Mouse (Mus musculus) hindlimb bud, embryonic 11.5 days (tissue): ENCODE measurements at regions not wholly inside any gene's neighbourhood (a gene's known extent, or its start where the extent isn't known, plus 50 kb on each side); places are given as distances from the start of the nearest gene placed in this dataset.

Source experiments
- DNase-seq: peaks from one replicate; pipeline ENCODE4 v3.0.0-alpha.2; 2012; ENCODE audit warnings: low read depth, low spot score; ENCODE audit errors: extremely low spot score

DNA sequence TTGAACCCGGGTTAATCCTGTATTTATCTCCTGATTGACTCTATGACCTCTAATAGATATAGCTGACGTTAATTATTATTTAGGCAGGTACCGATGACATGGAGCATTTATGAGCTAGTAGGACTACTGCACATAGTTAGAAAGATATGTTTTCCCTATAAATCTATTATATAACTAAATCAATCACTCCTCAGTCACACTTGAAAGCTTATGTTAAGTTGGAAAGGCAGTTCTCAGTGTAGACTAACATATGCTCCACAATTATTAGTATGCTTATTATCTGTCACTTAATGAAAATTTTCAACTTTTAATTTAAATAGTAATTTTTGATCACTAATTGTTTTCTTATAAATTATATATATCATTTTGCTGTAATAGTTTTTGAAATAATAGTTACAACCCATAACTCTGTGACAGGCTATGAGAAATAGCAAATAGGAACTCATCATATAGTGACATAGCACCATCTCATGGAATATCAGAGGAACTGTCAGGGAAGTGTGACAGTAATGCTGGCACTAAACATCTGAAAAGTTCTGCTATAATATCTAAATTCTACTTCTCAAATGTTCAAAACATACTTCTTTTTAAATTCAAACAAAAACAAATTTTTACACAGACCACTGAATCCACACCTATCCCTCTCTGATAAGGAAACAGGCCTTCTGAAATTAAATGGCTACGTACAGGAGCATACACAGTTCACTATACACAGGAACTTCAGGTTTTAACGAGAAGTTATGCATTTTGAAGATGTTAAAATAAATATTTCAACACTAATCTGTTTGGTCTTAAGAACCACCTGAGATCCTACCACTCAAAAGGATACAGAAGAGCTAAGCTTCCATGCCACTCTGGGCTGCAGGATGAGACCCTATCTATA is 75.3 kb upstream of the Map2 start:
- DNase-seq, result no peak

DNA sequence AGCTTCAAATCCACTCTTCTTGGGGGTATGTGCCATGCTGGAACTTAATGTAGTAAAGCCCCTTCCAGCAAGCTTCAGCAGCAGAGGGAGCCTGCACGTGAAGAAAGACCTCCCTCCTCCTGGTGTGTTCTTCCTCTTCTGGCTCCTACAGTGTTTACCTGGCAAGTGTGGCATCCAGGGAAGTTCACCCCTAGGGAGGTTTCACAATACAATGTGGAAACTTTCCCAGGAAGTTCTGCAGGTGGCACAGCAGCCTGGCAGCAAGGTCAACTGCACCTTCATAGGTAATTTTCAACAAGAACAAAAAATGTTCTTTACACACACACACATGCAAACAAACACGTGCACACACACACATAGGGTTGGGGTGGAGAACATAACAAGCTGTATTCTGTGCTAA is 73.7 kb upstream of the Map2 start:
- DNase-seq, result no peak

DNA sequence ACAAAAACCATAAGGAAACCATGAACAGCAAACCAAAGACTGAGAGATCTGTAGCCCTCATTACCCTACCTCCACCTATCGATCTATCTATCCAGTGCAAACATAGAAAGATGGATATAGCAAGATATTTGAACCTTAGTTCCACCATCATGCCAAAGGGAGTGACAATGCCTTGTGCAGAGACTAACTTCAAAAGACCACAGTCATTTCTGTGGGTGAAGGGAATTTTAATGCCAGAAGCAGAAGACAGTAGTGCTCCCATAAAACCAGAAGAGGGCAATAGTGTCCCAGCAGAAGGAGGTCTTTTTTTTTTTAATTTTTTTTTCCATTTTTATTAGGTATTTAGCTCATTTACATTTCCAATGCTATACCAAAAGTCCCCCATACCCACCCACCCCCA is 70.6 kb upstream of the Map2 start:
- DNase-seq, result peak; percentile 35

DNA sequence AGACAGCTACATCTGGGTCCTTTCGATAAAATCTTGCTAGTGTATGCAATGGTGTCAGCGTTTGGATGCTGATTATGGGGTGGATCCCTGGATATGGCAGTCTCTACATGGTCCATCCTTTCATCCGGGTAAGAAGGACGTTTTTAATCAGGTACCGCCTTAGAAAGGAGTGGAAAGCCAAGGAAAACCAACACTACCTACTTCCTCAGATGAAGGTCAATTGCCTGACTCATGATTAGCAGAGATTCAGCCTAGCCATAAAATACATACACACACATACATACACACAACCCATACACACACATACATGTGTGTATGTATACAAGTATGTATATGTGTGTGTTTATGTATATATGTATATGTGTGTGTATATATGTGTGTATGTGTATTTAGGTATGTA is 69.9 kb upstream of the Map2 start:
- DNase-seq, result peak; percentile 26

DNA sequence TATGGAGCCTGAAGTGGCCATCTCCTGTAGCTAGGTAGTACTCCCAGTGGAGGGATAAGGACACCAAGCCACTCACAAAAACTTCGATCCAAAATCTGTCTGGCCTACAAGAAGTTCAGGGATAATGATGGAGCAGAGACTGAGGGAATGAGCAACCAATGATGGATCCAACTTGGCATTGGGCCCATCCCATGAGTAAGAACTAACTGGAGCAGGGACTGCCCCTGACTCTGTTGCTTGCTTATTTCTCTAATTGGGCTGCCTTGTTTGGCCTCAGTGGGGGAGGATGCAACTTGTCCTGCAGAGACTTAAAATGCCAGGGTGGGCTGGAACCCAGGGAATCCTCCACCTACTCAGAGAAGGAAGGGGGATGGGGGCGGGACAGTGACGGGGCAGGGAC is 67.0 kb upstream of the Map2 start:
- no peak for DNase-seq

DNA sequence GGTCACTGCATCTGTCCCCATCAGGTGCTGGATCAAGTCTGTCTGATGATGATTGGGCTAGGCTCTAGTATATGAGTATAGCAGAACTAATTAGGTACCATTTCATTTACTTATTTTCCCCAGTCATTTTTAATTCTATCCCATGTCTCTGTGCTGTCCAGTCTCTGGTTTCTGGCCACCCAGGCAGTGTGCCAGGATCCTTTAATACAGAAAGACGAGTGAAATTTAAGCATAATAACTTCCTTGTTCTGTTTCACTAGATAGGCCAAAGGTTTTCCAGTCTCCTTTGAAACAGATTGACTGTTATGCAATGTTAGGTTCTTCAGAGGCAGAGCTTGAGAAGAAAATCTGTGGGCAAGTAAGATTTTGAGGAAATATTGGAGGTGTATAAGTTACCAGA is 61.2 kb upstream of the Map2 start:
- no peak for DNase-seq

DNA sequence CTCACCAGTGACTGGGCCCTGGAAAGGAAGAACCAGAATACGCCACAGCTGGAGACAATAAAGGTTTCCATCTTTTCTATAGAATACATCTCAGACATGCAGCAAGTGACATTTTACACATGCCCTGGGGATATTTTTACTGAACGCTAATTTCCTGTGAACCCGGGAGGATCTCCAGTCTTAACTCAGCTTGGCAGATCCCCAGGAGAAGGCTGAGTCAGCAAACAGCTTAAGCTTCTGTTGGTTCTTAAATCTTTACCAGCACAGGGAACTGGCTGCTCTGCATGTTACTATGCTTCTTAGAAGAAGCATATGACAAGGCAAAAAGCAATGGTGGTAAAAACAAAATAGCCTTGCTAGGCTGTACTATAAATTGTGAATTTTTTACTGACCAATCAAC is 59.7 kb upstream of the Map2 start:
- no peak for DNase-seq
